Mouse (Mus musculus): Measurements from ENCODE around the gene R3hcc1l.

The R3hcc1l gene

DNA sequence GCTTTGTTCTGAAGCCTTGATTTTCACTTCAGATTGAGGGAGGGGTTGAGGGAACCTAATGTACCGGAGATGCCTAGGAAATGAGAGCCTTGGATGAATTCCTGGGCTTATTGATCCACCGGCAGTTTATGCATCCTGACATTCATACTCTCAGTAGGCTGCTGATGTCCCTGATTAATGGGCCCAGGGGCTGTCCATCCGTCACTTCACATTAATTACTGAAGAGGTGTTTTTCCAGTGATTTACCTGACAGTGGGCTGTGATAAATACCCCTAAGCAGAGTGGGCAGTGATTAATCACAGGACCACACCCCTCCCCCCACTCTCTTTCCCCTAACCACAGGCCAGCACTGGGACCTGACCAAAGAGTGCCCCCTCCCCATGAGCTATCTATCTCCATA, 22.1 kb downstream of the R3hcc1l start:
- DNase-seq (ENCODE audit: low spot score in 2 of 2), result no peak

DNA sequence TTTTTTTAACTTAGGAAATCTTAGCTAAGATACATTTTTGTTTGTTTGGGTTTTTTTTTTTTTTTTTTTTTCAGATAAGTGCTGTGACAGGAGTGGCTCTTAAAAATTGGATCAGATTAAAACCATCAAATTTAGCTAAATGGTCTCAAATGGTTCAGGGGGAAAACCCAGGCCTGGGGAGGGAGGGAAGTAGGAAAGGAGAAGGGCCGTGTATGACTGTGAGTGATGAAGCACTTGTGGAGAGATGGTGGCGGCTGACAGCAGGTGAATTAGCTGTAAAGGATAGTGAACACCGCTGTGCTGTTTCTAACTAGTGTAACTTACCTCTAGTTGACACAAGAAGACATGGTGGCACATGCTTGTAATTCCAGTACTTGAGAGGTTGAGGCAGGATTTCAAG, 40.1 kb downstream of the R3hcc1l start:
- no peak for DNase-seq (ENCODE audit: low spot score in 2 of 2)

- DNase-seq (ENCODE audit: low spot score in 2 of 2), result no peak
These were observed 43.4 kb downstream of the R3hcc1l start for GRCm38 (mm10) chr19:42561991-42562390.

- DNase-seq (ENCODE audit: low spot score in 2 of 2), result no peak
These were observed 44.4 kb downstream of the R3hcc1l start for GRCm38 (mm10) chr19:42562981-42563380.

DNA sequence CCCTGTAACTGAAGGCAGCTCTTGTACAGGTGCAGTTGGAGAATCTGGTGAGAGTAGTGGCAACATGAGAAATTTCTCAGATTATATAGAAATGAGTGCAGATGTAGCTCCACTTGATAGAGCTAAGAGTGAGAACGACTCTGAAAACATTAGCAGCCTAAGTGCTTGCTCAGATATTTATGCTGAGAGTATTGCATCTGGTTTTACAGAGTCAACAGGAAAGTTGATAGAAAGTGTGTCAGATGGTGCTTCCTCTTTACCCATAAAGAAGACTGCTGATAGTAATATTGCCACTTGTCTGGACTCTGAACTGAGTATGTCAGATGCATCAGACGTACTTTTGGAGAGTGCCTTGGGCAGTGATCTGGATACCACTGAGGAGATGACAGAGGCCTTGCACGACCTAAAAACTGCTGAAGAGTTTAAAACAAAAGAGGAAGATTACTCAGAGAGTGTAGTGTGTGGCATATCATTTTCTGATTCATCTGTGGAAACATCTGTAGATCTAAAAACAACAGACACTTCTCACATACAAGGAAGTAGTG, 45.2 kb downstream of the R3hcc1l start:
- no peak for DNase-seq (ENCODE audit: low spot score in 2 of 2)

DNA sequence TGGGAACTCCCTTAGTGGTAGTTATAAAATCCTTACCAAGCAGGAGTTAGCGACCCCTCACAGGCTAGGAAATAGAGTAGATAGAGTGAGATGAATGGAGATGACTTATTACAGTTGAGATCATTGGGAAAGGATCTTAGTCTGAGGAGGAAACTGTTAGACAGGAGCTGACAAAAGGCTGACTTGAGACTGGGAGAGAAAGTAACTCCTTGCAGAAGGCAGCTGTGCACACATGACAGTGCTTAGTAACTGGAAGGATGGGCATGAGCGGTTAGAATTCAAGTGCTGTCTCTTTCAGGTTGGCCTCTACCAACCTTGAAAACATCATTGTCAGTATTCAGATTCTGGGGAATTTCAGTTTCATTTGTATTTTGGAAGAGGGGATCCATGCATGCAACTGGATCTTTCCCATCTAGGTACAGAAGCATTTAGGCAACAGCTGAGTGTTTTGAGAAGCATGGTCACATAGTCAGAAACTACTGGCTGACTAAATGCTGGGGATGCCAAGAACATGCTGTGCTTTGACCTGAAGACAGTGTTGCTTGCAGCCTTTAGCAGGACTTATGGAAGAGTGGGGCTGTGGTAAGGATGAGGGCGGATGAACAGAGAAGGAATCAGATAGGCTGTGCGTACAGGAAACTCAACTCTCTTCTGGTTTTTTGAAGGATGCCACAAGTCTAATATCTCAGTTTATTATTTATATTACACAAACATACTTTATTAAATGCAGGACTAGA, 47.9 kb downstream of the R3hcc1l start:
- DNase-seq (ENCODE audit: low spot score in 2 of 2), result no peak

DNA sequence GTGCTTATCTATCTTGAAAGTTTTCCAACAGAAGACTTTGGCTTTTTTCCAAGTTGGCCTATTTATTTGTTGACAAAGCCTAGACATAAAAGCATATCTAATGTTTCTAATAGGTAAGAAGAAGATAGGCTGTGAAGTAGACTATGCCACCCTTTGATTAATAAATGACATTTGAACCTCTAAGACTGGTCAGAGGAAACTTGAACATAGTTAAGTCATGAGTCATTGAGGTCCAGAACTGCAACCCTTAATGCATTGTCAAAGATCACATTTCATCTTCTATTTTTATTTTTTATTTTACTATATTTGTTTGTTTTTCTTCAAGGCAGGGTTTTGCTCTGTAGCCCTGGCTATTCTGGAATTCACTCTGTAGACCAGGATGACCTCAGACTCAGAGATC, 48.5 kb downstream of the R3hcc1l start:
- no peak for DNase-seq (ENCODE audit: low spot score in 2 of 2)

DNA sequence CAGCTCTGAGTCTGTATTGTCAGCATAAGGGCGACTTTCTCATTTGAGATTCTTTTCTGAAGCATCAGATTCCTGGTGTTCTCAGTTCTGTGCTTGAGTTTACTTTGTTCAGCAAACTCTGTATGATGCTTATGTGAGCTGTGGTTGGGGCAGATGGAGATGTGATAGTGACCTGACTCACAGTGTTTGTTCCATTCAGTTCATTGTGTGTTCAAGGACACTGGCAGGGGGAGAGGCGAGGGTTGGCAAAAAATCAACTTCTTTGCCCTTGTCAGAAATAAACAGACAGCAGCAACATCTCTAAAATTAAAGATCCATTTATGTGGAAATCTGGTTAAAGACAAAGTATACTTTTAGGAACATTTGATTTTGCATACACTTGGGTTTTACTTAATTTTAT, 50.5 kb downstream of the R3hcc1l start:
- no peak for DNase-seq (ENCODE audit: low spot score in 2 of 2)

GRCm38 (mm10) chr19:42571291-42571690, 52.7 kb downstream of the R3hcc1l start:
- DNase-seq (ENCODE audit: low spot score in 2 of 2), result no peak

DNA sequence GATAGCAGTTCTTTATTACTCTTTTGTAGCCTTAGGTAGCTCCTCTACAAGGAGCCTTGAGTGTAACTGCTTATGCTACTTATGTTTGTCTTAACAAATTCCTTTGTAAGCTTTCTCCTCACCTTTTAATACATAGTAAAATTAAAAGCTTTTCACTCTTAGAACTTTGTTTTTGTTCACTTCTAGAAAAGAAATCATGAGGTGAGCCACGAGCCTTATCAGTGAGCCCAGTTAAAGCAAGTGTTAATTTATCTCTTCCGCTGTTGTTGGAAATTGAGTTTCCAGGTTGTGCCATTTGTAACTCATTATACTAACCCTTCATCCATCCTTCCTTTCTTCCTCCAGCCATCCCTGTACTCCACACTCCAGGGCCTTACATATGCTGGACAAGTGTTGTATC, 56.8 kb downstream of the R3hcc1l start:
- no peak for DNase-seq (ENCODE audit: low spot score in 2 of 2)

- no peak for DNase-seq (ENCODE audit: low spot score in 2 of 2)
These were observed 58.3 kb downstream of the R3hcc1l start for GRCm38 (mm10) chr19:42576856-42577255.

- no peak for DNase-seq (ENCODE audit: low spot score in 2 of 2)
These were observed 60.1 kb downstream of the R3hcc1l start for GRCm38 (mm10) chr19:42578631-42579030.

DNA sequence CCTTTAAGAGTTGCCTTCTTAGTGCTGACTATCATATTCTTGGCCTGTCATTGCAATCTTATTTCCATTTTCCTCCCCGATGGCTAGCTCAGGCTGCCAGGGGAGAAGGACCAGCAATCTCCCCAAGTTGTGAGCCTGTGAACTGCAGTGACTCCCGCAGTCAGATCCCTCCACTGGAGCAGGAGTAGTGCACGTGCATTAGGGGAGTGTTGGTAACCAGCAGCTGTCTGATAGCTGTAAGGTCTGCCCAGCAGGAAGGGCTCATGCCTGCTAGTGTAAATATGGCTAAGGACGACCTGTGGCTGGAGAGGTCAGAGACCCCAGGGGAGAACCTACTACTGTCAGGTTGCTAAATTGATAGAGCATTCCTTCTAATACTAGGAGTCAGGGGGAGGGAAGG, 62.1 kb downstream of the R3hcc1l start:
- no peak for DNase-seq (ENCODE audit: low spot score in 2 of 2)

DNA sequence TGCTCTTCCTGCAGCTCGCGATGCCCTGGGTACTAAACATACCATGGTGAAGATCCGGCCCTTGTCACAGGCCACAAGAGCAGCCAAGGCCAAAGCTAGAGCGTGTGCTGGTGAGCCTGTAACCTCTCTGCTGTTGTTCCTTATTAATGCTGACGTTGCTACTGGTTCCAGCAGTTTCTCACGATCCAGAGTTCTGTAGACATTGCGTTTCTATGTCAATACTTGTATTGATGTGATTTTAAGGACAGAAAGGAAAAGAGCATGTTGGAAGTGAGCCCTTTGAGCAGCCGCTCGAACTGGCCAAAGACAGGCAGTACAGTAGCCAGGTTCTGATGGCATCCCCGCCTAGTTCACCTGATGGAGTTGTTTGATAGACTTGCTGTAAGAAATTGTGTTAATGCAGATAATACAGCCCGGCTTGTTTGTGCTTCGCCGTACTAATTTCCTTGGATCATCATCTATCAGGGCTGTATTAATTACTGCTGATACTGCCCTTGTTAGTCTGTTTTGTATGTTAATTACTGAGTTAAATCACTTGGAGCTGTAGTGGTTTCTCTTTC, 64.3 kb downstream of the R3hcc1l start:
- DNase-seq (ENCODE audit: low spot score in 2 of 2), result no peak

DNA sequence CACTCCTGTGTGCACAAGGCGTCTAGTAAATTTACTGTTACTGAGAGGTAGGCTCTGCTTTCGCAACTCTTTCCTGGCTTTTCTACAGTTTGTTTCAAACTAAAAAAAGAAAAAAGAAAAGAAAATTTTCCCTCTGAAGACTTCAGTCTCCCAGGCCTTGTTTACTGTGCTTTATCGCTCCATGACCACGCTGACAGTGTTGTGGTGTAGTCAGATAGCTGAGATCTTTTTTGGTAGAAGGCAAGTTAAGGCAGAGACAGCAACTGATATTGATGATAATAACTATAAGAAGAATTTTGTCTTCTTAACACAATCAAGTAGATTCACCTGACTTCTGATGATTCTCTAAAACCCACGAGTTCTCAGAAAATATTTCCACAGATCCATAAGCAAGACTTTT, 65.1 kb downstream of the R3hcc1l start:
- no peak for DNase-seq (ENCODE audit: low spot score in 2 of 2)

GRCm38 (mm10) chr19:42584188-42584587, 65.6 kb downstream of the R3hcc1l start:
- DNase-seq (ENCODE audit: low spot score in 2 of 2), result no peak

GRCm38 (mm10) chr19:42587704-42588103, 69.1 kb downstream of the R3hcc1l start:
- DNase-seq (ENCODE audit: low spot score in 2 of 2), result no peak

DNA sequence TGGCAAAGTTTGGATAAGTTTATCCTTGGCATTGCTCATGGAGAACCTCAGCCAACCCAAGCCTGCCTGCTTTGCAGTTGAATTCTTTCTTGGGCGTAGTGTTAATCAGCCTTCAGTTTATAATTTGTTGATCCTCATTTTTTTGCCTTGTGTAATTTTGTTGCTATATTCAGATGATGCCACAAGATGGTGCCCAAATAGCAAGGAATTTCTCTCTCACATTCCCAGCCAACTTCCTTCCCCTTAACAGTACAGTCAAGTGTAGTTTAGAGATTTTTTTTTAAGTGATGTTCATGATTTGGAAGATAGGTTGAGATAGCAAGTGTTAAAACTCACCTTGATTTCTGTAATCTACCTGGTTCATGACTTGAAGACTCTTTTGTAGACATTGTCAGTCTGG, 70.7 kb downstream of the R3hcc1l start:
- DNase-seq (ENCODE audit: low spot score in 2 of 2), result no peak

DNA sequence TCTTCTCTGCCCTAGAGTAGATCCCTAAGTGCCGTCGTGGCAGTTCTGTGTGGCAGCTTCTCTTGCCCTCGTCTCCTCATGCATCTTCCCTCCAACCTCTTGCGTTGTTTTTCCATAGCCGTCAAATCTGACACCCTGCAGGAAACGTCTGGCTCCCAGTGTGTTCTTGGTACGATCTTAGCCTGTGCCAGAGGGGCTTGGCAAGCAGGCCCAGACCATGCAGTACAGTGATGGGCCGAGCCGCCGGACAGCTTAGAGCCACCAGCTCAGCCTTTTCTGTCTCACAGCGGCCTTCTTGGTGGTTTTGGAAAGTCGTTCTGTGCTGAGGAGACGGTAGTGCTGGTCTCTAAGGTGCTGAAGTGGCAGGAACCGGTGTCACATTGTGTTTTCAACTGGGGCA, 73.0 kb downstream of the R3hcc1l start:
- no peak for DNase-seq (ENCODE audit: low spot score in 2 of 2)

GRCm38 (mm10) chr19:42593456-42593855, 74.9 kb downstream of the R3hcc1l start:
- no peak for DNase-seq (ENCODE audit: low spot score in 2 of 2)

- no peak for DNase-seq (ENCODE audit: low spot score in 2 of 2)
These were observed 76.5 kb downstream of the R3hcc1l start for GRCm38 (mm10) chr19:42595066-42595465.

DNA sequence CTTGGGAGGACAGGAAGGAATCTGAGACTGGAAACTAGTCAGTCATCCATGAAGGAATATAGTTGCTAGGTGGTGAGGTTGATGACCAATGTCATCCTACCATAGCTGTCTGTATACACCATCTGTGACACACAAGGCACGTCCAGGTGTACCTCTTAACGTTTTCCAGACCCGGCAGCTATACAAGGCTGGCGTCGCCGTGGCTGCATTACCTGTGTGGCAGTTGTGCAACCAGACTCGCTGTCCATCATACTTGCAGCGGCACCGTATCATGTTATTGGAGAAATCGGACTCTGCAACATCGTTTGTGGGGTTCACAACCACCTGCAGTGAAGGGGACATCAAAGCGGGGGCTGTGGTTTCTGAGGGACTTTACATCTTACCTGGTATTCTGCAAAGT, 78.7 kb downstream of the R3hcc1l start:
- DNase-seq (ENCODE audit: low spot score in 2 of 2), result no peak

DNA sequence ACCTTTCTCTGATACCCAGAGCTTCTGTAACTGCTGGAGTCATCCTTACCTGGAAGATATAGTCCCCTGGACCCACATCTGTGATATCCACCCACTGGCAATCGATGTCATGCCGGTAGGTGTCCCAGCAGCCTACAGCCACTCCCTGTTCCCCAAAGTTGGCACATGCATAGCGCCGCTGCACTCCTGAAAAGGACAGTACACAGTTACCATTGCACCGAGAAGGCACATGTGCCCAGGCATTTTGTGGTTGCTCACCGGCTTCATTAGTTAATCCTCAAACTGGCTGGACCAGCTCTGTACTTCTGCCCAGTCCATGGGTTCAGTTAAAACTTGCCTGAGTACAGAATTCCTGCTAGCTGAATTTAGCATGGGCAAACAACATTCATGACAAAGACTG, 79.3 kb downstream of the R3hcc1l start:
- DNase-seq (ENCODE audit: low spot score in 2 of 2), result no peak

DNA sequence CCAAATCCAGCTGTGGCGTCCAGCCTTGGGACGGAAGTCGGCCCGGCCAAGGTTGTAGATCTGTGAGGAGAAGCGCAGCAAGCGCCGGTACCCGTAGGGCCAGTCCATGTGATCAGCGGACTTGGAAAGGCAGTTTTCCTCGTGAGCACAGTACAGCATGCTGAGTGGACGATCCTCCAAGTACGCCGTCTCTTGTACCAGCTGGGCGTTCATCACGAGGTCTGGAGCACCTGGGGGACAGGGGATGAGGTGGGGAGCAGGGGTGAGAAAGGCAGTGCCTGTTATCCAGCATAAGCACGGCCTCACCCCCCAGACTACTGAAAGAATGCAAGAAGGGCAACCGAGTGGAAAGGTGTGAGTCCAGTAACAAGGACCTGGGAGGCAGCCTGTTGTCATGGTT, 81.3 kb downstream of the R3hcc1l start:
- DNase-seq (ENCODE audit: low spot score in 2 of 2), result no peak

Data from spleen, postnatal 4 days (tissue).